Mouse (Mus musculus) MEL (cell line): ENCODE data around the gene Ddx5. TPM values are rescaled to one million over a fixed set of nuclear protein-coding genes. Genes with fewer than 3 reads are reported as not detected.

Source experiments
- DNase-seq: peaks from one replicate; pipeline ENCODE4 v3.0.0; 2011; ENCODE audit warnings: low read depth, low spot score
- H3K27ac ChIP-seq: 2 replicates; pipeline ENCODE4 v1.5.1; 2012; ENCODE audit warnings: low read depth, mild to moderate bottlenecking, control low read depth, low read length, moderate library complexity; ENCODE audit not compliant: control insufficient read depth
- H3K27me3 ChIP-seq, 2 experiments: fragments of 150-350 bp in 1 of 2; sonication (generic) in 1 of 2; 2 replicates each; pipeline ENCODE4 v1.6.1; 2012; ENCODE audit warnings: low read length in 2 of 2, mild to moderate bottlenecking in 2 of 2, improper control_type of control experiment in 1 of 2, moderate library complexity in 1 of 2; ENCODE audit not compliant: insufficient read depth in 2 of 2, control insufficient read depth in 1 of 2
- H3K36me3 ChIP-seq, 2 experiments: 2 replicates each; pipeline ENCODE4 v1.6.1; 2012 to 2014; ENCODE audit warnings: low read length in 2 of 2, improper control_type of control experiment in 1 of 2, inconsistent platforms in 1 of 2, mild to moderate bottlenecking in 1 of 2; ENCODE audit not compliant: insufficient read depth in 2 of 2, control insufficient read depth in 1 of 2
- H3K4me1 ChIP-seq, 2 experiments: fragments of 150-350 bp in 1 of 2; sonication (generic) in 1 of 2; 2 replicates each; pipeline ENCODE4 v1.6.1; 2012; ENCODE audit warnings: low read length in 2 of 2, improper control_type of control experiment in 1 of 2, mild to moderate bottlenecking in 1 of 2; ENCODE audit not compliant: insufficient read depth in 2 of 2, control insufficient read depth in 1 of 2
- H3K4me3 ChIP-seq, 2 experiments: fragments of 150-350 bp in 1 of 2; sonication (generic) in 1 of 2; 2 replicates each; pipeline ENCODE4 v1.5.1; 2012; ENCODE audit warnings: low read depth in 2 of 2, low read length in 2 of 2, mild to moderate bottlenecking in 2 of 2, moderate library complexity in 2 of 2, control low read depth in 1 of 2, improper control_type of control experiment in 1 of 2; ENCODE audit not compliant: control insufficient read depth in 1 of 2, insufficient read depth in 1 of 2
- H3K79me2 ChIP-seq: 2 replicates; pipeline ENCODE4 v1.6.1; 2012; ENCODE audit warnings: mild to moderate bottlenecking, low read length, moderate library complexity; ENCODE audit not compliant: control insufficient read depth, poor library complexity, insufficient read depth
- H3K9ac ChIP-seq: 2 replicates; pipeline ENCODE4 v1.6.1; 2012; ENCODE audit warnings: low read depth, mild to moderate bottlenecking, control low read depth, low read length, moderate library complexity; ENCODE audit not compliant: control insufficient read depth, poor library complexity, severe bottlenecking
- H3K9me3 ChIP-seq: fragments of 150-350 bp; sonication (generic); replicated peaks from 2 replicates; pipeline ENCODE4 v1.6.1; 2012; ENCODE audit warnings: mild to moderate bottlenecking, low read length, improper control_type of control experiment, moderate library complexity; ENCODE audit not compliant: insufficient read depth
- BHLHE40 ChIP-seq: IDR thresholded peaks from 2 replicates; pipeline ENCODE4 v1.6.1; 2012; ENCODE audit warnings: low read depth, mild to moderate bottlenecking, inconsistent platforms, low read length, improper control_type of control experiment, borderline replicate concordance
- CHD1 ChIP-seq: IDR thresholded peaks from 2 replicates; pipeline ENCODE4 v1.6.1; 2012; ENCODE audit warnings: low read depth, mild to moderate bottlenecking, inconsistent platforms, low read length, improper control_type of control experiment
- E2F4 ChIP-seq: IDR thresholded peaks from 2 replicates; pipeline ENCODE4 v1.6.1; 2011; ENCODE audit warnings: low read depth, low read length, improper control_type of control experiment, borderline replicate concordance
- ELF1 ChIP-seq: IDR thresholded peaks from 2 replicates; pipeline ENCODE4 v1.6.1; 2014; ENCODE audit warnings: low read depth, mild to moderate bottlenecking, inconsistent platforms, low read length, improper control_type of control experiment, moderate library complexity
- EP300 ChIP-seq, 2 experiments: IDR thresholded peaks; 2 replicates each; pipeline ENCODE4 v1.6.1; 2011; ENCODE audit warnings: improper control_type of control experiment in 2 of 2, low read length in 2 of 2, low read depth in 1 of 2, mild to moderate bottlenecking in 1 of 2
- ETS1 ChIP-seq: IDR thresholded peaks from 2 replicates; pipeline ENCODE4 v1.6.1; 2012; ENCODE audit warnings: low read depth, mild to moderate bottlenecking, inconsistent platforms, low read length, improper control_type of control experiment, moderate library complexity
- GABPA ChIP-seq: IDR thresholded peaks from 2 replicates; pipeline ENCODE4 v1.6.1; 2012; ENCODE audit warnings: low read depth, mild to moderate bottlenecking, inconsistent platforms, low read length, improper control_type of control experiment, moderate library complexity
- GATA1 ChIP-seq: IDR thresholded peaks from 2 replicates; pipeline ENCODE4 v1.6.1; 2011; ENCODE audit warnings: low read depth, low read length, improper control_type of control experiment
- HCFC1 ChIP-seq: IDR thresholded peaks from 2 replicates; pipeline ENCODE4 v1.6.1; 2012; ENCODE audit warnings: low read depth, mild to moderate bottlenecking, inconsistent platforms, low read length, improper control_type of control experiment, moderate library complexity
- MAFK ChIP-seq: IDR thresholded peaks from 2 replicates; pipeline ENCODE4 v1.6.1; 2011; ENCODE audit warnings: low read depth, mild to moderate bottlenecking, low read length, improper control_type of control experiment, borderline replicate concordance
- MAX ChIP-seq: IDR thresholded peaks from 2 replicates; pipeline ENCODE4 v1.6.1; 2011; ENCODE audit warnings: low read length, improper control_type of control experiment
- MXI1 ChIP-seq: IDR thresholded peaks from 2 replicates; pipeline ENCODE4 v1.6.1; 2011; ENCODE audit warnings: mild to moderate bottlenecking, low read depth, low read length, improper control_type of control experiment
- MYC ChIP-seq: IDR thresholded peaks from 2 replicates; pipeline ENCODE4 v1.6.1; 2011; ENCODE audit warnings: low read depth, mild to moderate bottlenecking, low read length, improper control_type of control experiment, moderate library complexity
- NELFE ChIP-seq: IDR thresholded peaks from 2 replicates; pipeline ENCODE4 v1.6.1; 2011; ENCODE audit warnings: low read depth, low read length, improper control_type of control experiment
- NRF1 ChIP-seq: IDR thresholded peaks from 2 replicates; pipeline ENCODE4 v1.6.1; 2014; ENCODE audit warnings: low read depth, mild to moderate bottlenecking, inconsistent platforms, low read length, improper control_type of control experiment, moderate library complexity; ENCODE audit not compliant: poor library complexity, insufficient read depth, severe bottlenecking
- POLR2AphosphoS2 ChIP-seq: IDR thresholded peaks from 2 replicates; pipeline ENCODE4 v1.6.1; 2011; ENCODE audit warnings: low read length, improper control_type of control experiment
- POLR2AphosphoS5 ChIP-seq: IDR thresholded peaks from 2 replicates; pipeline ENCODE4 v1.6.1; 2012; ENCODE audit warnings: low read depth, borderline replicate concordance, mild to moderate bottlenecking, inconsistent platforms, low read length, moderate library complexity, mixed read lengths
- RAD21 ChIP-seq: IDR thresholded peaks from 2 replicates; pipeline ENCODE4 v1.6.1; 2011; ENCODE audit warnings: mild to moderate bottlenecking, low read depth, low read length, improper control_type of control experiment
- RCOR1 ChIP-seq: IDR thresholded peaks from 2 replicates; pipeline ENCODE4 v1.6.1; 2012; ENCODE audit warnings: low read depth, mild to moderate bottlenecking, inconsistent platforms, low read length, improper control_type of control experiment
- SIN3A ChIP-seq: IDR thresholded peaks from 2 replicates; pipeline ENCODE4 v1.6.1; 2012; ENCODE audit warnings: low read length, improper control_type of control experiment, inconsistent platforms
- SMC3 ChIP-seq: IDR thresholded peaks from 2 replicates; pipeline ENCODE4 v1.6.1; 2011; ENCODE audit warnings: low read depth, low read length, improper control_type of control experiment
- TAL1 ChIP-seq: IDR thresholded peaks from 2 replicates; pipeline ENCODE4 v1.6.1; 2012; ENCODE audit warnings: mild to moderate bottlenecking, inconsistent platforms, low read length, moderate library complexity, mixed read lengths
- TBP ChIP-seq: IDR thresholded peaks from 2 replicates; pipeline ENCODE4 v1.8.0; 2011; ENCODE audit warnings: low read depth, low read length, improper control_type of control experiment
- TCF12 ChIP-seq: IDR thresholded peaks from 2 replicates; pipeline ENCODE4 v1.6.1; 2014; ENCODE audit warnings: low read depth, mild to moderate bottlenecking, inconsistent platforms, low read length, improper control_type of control experiment, moderate library complexity
- UBTF ChIP-seq: IDR thresholded peaks from 2 replicates; pipeline ENCODE4 v1.6.1; 2012; ENCODE audit warnings: low read depth, mild to moderate bottlenecking, inconsistent platforms, low read length, improper control_type of control experiment, moderate library complexity, borderline replicate concordance; ENCODE audit not compliant: insufficient read depth
- USF2 ChIP-seq, 2 experiments: IDR thresholded peaks; 2 replicates each; pipeline ENCODE4 v1.6.1; 2011 to 2012; ENCODE audit warnings: improper control_type of control experiment in 2 of 2, low read length in 2 of 2, borderline replicate concordance in 1 of 2, inconsistent platforms in 1 of 2, low read depth in 1 of 2, mild to moderate bottlenecking in 1 of 2; ENCODE audit not compliant: insufficient read depth in 1 of 2
- ZMIZ1 ChIP-seq: IDR thresholded peaks from 2 replicates; pipeline ENCODE4 v1.6.1; 2012; ENCODE audit warnings: low read depth, mild to moderate bottlenecking, inconsistent platforms, low read length, improper control_type of control experiment, moderate library complexity
- ZNF384 ChIP-seq: IDR thresholded peaks from 2 replicates; pipeline ENCODE4 v1.6.1; 2012; ENCODE audit warnings: low read depth, mild to moderate bottlenecking, inconsistent platforms, low read length, improper control_type of control experiment
- polyA plus RNA-seq, 2 experiments: library from polyadenylated mRNA; stranded (reverse) in 1 of 2; unstranded in 1 of 2; fragments of >175 nt in 1 of 2; fragments of >200 nt in 1 of 2; gene quantifications; 2 replicates each; pipeline versions ENCODE4 v1.2.1 to v1.2.4; 2012; ENCODE audit warnings: low replicate concordance in 2 of 2, low read depth in 1 of 2; ENCODE audit not compliant: insufficient read length in 2 of 2, insufficient read depth in 1 of 2, missing spikeins in 1 of 2
- total RNA-seq: library from RNA; depleted of rRNA; stranded (reverse); fragments of 300-350 nt; gene quantifications from 2 replicates; pipeline ENCODE4 v1.2.3, GENCODE M21; 2012

Gene Ddx5
- total and polyA plus RNA-seq, 3 experiments: 338 to 3,269 (median 748) TPM

DNA sequence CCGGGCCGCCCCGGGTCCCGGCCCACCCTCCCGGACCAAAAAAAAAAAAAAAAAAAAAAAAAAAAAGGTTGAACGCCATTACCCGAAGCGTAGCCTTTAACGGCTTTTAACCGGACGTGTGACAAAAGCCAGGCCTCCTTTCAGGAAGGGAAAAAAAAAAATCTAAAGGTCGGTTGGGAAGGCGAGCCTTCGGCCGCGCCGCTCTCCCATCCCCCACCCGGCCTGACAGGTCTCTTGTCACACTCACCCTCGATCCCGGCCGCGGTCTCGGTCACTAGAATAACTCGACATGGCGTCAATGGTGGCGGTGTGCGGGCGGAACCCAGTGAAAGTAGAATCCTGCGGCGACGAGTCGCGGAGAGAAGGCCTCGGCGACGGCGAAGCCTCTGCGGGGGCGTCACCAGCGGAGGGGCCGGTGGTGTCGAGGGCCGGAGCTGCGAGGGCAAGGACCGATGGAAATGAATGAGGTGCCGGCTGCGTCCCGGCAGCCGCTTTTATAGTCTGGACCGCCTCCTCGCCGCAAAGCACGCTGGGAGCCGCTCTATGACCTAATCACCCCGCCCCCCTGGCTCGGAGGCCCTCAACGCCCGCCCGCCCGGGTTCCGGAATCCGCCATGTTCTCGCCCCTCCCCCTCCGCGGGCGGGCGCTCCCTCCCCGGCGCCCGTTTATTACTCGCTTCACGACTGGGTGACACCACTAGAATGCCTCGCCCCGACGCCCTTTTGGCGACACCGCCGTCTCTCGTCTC, 785 bp downstream of the Ddx5 start (continued):
- TF ChIP-seq POLR2AphosphoS5 (peak; percentile 98), MAFK (no peak; the same call in 1 of the 2 replicates), CHD1 (0 out of 2 replicates have a peak, but pooled peaks have one; percentile 97), POLR2AphosphoS2 (peak; percentile 99), ELF1 (peak; percentile 80), EP300 (IDR thresholded peaks at IDR 0.05; ENCODE audit: low read depth in 1 of 2, low read length in 2 of 2) (peak in 1 of 2 experiments; percentile 13; a peak in 2 of 4 replicates), USF2 (IDR thresholded peaks at IDR 0.05; ENCODE audit: borderline replicate concordance in 1 of 2, insufficient read depth in 1 of 2, low read depth in 1 of 2, low read length in 2 of 2) (no peak), NELFE (peak; percentile 100), SIN3A (no peak; the same call in 1 of the 2 replicates), ZNF384 (peak; percentile 66; the same call in 1 of the 2 replicates), BHLHE40 (no peak), RCOR1 (0 out of 2 replicates have a peak, but pooled peaks have one; percentile 28), RAD21 (no peak), TCF12 (peak; percentile 88), GABPA (0 out of 2 replicates have a peak, but pooled peaks have one; percentile 10), TBP (peak; percentile 98), MAX (peak; percentile 51)
- TF ChIP-seq, all 39 proteins: peak for 23

DNA sequence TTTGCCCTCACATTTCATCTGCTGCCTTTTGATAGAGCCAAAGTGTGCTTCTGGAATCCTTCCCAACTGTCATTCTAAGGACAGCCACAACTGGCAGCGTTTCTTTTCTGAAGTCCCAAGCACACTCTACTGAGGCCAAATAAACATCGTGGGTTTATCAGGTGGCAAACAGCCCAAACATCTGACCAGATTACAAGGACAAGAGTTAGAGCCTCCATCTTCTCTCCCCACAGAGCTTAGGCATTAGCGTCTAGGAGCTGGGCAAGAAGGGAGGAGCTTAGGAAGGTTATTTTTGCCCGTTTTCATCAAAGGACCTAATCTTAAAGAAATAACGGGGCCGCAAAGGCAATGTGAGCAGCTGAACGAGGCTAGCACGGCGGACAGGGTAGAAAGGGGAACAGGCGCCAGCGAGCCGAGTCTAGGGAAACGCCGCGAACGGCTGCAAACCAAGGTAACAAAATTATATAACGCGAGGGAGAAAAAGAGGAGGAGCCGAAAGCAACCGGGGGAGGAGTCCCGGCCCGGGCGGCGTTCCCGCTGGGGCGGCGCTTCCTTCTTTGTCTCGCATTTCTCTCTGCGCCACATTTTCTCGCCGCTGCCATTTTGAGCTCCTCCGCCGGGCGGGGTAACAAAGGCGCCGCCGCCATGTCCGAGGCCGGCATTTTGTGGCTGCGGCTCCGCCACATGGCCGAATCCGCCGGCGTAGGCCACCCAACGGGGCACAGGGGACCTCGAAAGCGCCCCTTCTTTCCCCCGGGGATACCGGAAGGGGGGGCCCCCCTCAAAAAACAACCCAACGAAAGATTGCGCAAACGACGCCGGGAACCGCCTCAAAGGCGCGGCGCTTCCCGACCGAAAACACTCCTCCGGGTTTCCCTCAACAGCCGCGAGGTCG, 1.6 kb downstream of the Ddx5 start:
- Histone ChIP-seq H3K4me3 (peak overlapping the region; percentile 82 to 86), H3K9ac (peak overlapping the region; percentile 96), H3K27ac (peak overlapping the region; percentile 91), H3K79me2 (peaks cover 50% of the 10 kb centered on the region), H3K4me1 (peaks cover 3 to 9% of the 10 kb centered on the region in 2 experiments), H3K9me3 (no peaks in the 10 kb centered on the region), H3K36me3 (peaks cover 45 to 53% of the 10 kb centered on the region in 2 experiments), H3K27me3 (no peaks in the 10 kb centered on the region)
- DNase-seq: peak; percentile 94
- peak; percentile 14; the same call in 1 of the 2 replicates for TF ChIP-seq SMC3
- TF ChIP-seq MXI1: peak; percentile 81
- peak; percentile 44 for TF ChIP-seq RCOR1
- 0 out of 2 replicates have a peak, but pooled peaks have one; percentile 70 for TF ChIP-seq CHD1
- peak; percentile 76 for TF ChIP-seq HCFC1
- 0 out of 2 replicates have a peak, but pooled peaks have one; percentile 1 for TF ChIP-seq NRF1
- peak; percentile 85 for TF ChIP-seq ZMIZ1
- TF ChIP-seq ZNF384: 0 out of 2 replicates have a peak, but pooled peaks have one; percentile 12
- peak; percentile 72; the same call in 1 of the 2 replicates for TF ChIP-seq ETS1
- TF ChIP-seq UBTF: peak; percentile 59; the same call in 1 of the 2 replicates
- peak; percentile 64 for TF ChIP-seq NELFE
- peak; percentile 56; the same call in 1 of the 2 replicates for TF ChIP-seq MAX
- TF ChIP-seq GATA1: no peak
- no peak for TF ChIP-seq TAL1
- peak; percentile 44; the same call in 1 of the 2 replicates for TF ChIP-seq POLR2AphosphoS5
- 0 out of 2 replicates have a peak, but pooled peaks have one; percentile 28 for TF ChIP-seq MYC
- 0 out of 2 replicates have a peak, but pooled peaks have one; percentile 9 for TF ChIP-seq E2F4
- peak; percentile 56; the same call in 1 of the 2 replicates for TF ChIP-seq TCF12
- TF ChIP-seq TBP: peak; percentile 91
